Mouse (Mus musculus) left cerebral cortex, postnatal 10 days (tissue): ENCODE measurements around the gene Rln1. TPM values are rescaled to one million over a fixed set of nuclear protein-coding genes. Genes with fewer than 3 reads are reported as not detected.

Experiments used
- DNase-seq, 2 experiments: peaks; one replicate each; pipeline ENCODE4 v3.0.0; 2021 to 2022; ENCODE audit warnings: low spot score in 2 of 2, mixed read lengths in 1 of 2; ENCODE audit errors: extremely low spot score in 1 of 2
- intact Hi-C: fragments of 180-260 bp; cut with DNase I; formaldehyde crosslinking; loops from one replicate; pipeline ENCODE4 v1.15.1; 2025
- total RNA-seq, 2 experiments: library from RNA; stranded (reverse); gene quantifications; 2 replicates each; pipeline ENCODE4 v1.2.3; 2021

Rln1 gene
- total RNA-seq, 2 experiments from 2014 or later: 2.0 to 2.6 TPM

DNA sequence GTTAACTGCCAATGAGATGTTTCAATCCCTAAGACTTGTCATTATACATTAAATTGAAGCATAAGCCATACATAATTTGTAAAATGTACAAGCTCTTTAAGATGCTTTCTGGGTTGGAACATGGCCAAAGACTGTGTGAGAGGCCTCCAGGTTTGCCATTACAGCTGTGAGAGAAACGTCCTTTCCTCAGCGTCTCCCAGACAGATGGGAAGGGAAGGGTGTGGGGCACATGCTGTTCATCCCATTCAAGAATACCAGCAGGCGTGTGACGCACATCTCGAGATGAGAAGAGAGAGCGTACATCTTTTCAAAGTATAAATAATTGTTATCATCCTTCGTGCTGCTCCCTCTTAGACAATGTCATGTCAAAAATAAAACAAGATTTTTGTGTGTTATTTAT is 21.8 kb downstream of the Rln1 start:
- intact Hi-C loops: loop anchor here (5.0 kb wide), 1 partner anchor 40 kb away; no protein-coding TSS in a partner anchor
- no peak for DNase-seq

DNA sequence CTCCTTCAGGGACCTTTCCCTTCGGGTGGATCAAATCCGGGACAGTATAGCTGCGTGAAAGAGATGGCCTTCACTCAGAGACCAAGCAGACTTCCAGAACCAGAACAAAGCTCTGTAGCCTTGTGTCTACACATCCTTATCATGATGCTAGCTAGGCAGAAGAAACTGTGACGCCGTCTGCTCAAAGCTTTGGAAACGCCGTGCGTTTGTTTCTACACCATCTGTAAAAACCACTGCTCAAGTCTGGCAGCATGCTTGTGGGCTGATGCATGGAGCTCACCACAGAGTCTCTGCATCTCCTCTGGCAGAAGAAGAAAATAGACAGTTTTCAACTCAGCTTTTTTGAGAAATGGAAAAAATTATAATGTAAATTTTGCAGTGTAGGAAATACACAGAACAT is 22.7 kb downstream of the Rln1 start:
- intact Hi-C loops: loop anchor here (5.0 kb wide), 1 partner anchor 41 kb away; no protein-coding TSS in a partner anchor
- no peak for DNase-seq

DNA sequence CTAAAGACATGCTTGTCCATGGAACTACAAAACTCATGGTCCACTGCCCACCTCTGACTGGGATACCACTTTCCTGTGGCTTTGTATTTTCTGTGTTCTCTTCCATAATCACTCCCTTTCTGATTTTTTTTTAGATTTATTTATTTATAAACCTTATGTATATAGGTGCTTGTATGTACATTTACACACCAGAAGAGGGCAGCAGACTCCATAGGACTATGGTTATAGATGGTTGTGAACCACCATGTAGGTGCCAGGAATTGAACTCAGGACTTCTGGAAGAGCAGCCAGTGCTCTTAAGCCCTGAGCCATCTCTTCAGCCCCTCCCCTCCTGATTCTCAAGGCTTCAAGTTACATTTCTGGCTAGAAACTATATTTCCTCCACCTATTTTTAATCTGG is 25.6 kb downstream of the Rln1 start:
- intact Hi-C loops: no loop called here
- no peak for DNase-seq

DNA sequence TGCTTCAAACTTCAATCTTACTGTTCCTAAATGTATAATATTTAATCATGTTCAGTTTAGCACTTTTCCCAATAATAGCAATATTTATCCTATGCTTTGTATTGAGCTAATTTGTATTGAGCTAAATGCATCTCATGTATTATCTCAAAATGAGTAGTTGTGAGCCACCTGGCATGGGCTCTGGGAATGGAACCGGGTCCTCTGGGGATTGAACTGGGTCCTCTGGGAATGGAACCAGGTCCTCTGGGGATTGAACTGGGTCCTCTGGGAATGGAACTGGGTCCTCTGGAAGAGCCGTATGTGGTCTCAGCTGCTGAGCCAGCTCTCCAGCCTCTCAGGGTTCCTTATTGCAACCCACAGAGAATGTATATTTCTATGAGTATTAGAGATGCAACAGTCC is 32.4 kb downstream of the Rln1 start:
- intact Hi-C loops: no loop called here
- DNase-seq: no peak

DNA sequence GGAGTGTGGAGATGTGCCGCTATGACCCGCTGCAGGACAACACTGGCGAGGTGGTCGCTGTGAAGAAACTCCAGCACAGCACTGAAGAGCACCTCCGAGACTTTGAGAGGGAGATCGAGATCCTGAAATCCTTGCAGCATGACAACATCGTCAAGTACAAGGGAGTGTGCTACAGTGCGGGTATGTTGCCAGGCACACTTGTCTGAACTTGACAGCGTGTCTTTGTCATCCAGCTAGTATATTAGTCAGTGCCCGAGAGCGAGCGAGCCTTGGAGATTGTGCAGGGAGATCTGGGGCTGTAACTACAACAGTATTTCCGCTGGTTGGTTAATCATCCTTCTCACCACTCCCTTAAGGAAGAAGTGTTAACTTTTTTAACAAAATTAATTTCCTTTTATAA is 33.6 kb downstream of the Rln1 start:
- no peak for DNase-seq
- intact Hi-C loops: no loop called here

DNA sequence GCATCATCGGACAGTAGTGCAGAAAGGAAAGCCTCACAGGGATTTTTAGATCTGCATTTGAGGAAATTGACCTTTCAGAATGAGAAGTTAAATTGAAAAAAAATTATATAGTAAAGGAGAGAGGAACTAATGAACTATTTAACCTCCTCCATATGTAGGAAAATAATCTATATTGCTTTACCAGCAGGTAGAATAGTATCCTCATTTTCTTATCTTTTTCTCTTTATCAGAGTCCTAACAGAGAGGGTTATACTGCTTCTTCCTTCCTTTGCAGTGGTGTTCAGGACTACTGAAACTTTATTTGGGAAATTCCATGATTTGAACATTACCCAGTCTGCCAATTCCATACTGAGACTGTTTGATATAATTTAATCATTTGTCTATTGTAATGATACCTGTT is 37.1 kb downstream of the Rln1 start:
- DNase-seq: no peak
- intact Hi-C loops: no loop called here

DNA sequence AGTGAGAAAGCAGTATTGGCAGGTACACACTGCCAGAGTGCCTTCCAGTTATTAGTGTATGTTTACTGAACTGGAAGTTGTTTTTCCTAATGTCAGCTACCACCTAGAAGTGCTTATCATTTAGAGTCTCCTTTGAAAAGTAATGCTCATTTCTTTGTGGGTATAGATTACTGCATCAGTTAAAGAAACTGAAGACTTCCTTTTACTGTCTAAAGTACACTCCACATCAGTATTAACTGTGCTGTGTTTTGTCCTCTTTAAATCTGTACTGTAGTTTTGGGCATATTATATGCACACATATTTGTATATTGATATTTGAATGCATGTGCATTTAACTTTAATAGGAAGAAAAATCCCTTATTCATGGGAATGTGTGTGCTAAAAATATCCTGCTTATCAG is 38.3 kb downstream of the Rln1 start:
- intact Hi-C loops: no loop called here
- no peak for DNase-seq

DNA sequence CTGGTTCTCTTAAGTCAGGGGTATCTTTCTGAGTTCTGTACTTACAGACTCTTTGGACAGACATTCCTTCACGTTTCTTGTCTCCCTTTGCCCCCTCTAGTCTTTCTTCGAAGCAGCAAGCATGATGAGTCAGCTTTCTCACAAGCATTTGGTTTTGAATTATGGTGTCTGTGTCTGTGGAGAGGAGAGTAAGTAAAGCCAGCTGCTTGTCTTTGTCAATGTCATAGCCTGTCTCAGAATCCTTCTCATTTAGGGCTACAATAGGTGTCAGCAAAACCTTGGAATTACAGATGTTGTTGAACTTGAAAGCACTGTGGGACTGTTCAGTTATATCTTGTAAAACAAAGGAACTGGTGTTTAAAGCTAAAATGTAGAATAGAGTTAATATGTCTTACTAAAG is 39.7 kb downstream of the Rln1 start:
- no peak for DNase-seq
- intact Hi-C loops: no loop called here

DNA sequence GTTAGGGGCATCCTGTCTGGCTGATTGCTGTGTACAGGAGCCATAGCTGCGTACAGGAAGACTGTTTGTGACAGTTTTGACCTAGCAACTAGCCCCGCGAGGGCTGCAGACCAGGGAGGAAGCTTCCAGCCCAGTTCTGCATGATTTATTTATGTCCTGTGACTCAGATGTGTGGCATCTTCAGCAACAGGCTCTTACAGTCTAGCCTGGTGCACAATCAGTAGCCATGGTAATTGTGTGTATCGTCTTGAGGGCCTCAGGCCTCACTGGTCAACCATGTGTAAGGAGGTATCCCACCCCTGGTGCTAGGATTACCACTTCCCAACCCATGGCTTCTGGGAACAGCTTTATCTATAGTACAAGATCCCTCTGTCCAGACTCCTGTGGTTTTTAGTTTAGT is 41.9 kb downstream of the Rln1 start:
- DNase-seq: no peak
- intact Hi-C loops: no loop called here

DNA sequence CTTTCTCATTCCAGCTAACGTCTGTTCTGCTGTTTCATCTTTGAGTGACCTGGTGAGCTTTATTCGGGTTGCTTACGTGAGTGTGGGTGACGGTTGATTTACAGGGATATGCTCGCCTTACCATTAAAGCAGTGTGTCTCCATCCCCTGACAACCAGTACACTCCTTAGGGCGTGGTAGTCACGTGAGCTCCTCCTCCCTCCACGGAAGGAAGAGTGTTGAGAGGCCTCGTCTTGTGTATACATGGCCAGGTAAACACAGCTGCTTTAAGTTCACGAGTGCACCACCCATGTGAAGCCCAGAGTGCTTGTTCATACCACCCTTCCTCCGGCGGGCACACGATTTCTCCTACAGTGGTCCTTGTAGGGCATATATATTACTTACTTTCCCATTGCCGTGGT is 42.9 kb downstream of the Rln1 start:
- DNase-seq: no peak
- intact Hi-C loops: no loop called here

DNA sequence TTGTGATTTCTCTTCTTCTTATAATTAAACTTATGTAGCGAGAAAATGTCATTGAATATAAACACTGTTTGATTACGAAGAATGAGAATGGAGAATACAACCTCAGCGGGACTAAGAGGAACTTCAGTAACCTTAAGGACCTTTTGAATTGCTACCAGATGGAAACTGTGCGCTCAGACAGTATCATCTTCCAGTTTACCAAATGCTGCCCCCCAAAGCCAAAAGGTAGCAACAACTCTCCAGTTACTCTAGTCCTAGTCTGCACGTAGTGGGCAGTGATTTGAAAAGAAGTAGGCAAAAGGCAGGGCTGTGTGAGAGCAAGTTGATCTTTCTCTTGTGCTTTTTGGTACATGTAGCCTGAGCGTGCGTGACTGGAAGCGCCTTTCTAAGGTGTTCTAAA is 46.6 kb downstream of the Rln1 start:
- DNase-seq: no peak
- intact Hi-C loops: no loop called here

DNA sequence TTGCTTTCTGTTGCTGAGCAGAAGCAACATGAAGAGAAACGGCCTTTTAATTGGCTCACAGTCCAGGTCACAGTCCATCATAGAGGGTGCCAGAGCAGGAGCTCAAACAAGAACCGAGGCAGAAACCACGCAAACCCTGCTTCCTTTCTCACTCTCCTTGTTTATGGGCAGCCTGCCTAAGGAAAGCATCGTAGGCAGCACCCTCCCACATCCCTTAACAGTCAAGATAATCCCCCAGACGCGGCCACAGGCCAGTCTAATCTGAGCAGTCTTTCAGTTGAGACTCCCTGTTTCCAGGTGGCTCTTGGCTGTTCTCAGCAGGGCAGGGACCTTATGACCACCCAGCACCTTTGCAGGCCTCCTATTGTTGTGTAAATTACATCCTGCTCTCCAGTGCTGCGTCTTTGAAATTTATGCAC is 49.0 kb downstream of the Rln1 start:
- intact Hi-C loops: no loop called here
- DNase-seq: no peak

Other genes starting within 250 kb of the Rln1 start
- gene Rcl1, start 233.3 kb downstream of the Rln1 start, total RNA-seq: 10 to 100 TPM; 19.6 to 19.8 TPM
- gene Jak2, start 82.8 kb downstream of the Rln1 start, total RNA-seq: 10 to 100 TPM; 28.5 to 29.2 TPM
- gene Insl6, start 9.3 kb downstream of the Rln1 start, total RNA-seq: under 1 TPM in 1 of 2 experiments, not detected in 1; 0.53 TPM
- 10 to 100 TPM; 28.5 to 29.1 TPM for gene Plgrkt, start 32.7 kb upstream of the Rln1 start, total RNA-seq
- gene Cd274, start 32.8 kb upstream of the Rln1 start, total RNA-seq: under 1 TPM; 0.51 to 0.99 TPM
- not detected for gene Pdcd1lg2, start 76.2 kb upstream of the Rln1 start, total RNA-seq
- gene Ric1, start 187.6 kb upstream of the Rln1 start, total RNA-seq: 10 to 100 TPM; 38.8 to 39.4 TPM